In the genomic region with DNA sequence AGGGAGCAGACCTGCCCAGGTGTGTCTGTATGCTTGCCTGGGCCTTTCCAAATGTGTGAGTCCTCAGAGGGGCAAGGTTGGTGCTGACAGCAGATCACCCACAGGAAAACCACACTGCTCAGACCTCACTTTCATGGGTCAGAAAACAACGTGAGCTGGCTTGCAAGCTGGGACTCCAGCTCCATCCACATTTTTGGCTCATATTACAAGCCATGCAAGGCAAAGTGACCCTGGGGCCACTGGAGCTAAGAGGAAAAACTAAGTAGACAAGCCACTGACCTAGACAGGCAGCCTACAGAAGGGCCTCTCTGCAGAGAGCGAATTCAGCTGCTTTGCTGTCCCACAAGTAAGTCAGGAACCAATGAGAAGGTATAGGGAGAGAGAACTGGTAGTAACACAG, we compare ENCODE assay signal across 10 mouse cellular contexts.
DNase-seq lines count a peak whose midpoint lies in the region; ATAC-seq and TF ChIP-seq lines count a peak whose summit lies in the region.
"Had no signal": no experiment of that assay in that cellular context is flagged by ENCODE, and none has a peak within 500 bp of the region (broad histone marks: within the 10 kb centered on the region; RNA-seq: fewer than 3 reads in every experiment).

No protein-coding gene starts in this region.

- H3K9me3 ChIP-seq in hindbrain, embryonic 16.5 days (ENCODE audit: control insufficient read depth, low read length): no peaks in the 10 kb centered on the region
- H3K9me3 ChIP-seq in hindbrain, embryonic 14.5 days (ENCODE audit: control insufficient read depth, low read length): no peaks in the 10 kb centered on the region
- H3K9me3 ChIP-seq in limb, embryonic 14.5 days (ENCODE audit: control insufficient read depth, low read length): no peaks in the 10 kb centered on the region
- H3K9me3 ChIP-seq: forebrain, embryonic 12.5 days; intestine, embryonic 15.5 days had no signal

- H3K4me2 ChIP-seq in hindbrain, embryonic 16.5 days (ENCODE audit: low read length): no peak overlapping the region
- H3K4me2 ChIP-seq in hindbrain, embryonic 14.5 days (replicated peaks): no peak overlapping the region
- 0 out of 2 replicates have a peak overlapping the region, but pooled peaks have one; percentile 6 for H3K4me2 ChIP-seq in limb, embryonic 14.5 days (replicated peaks; ENCODE audit: low read depth, low read length, severe bottlenecking)
- H3K4me2 ChIP-seq: forebrain, embryonic 12.5 days; intestine, embryonic 15.5 days had no signal

- H3K36me3 ChIP-seq in hindbrain, embryonic 16.5 days (ENCODE audit: control insufficient read depth, insufficient read depth, low read length): no peaks in the 10 kb centered on the region
- H3K36me3 ChIP-seq in hindbrain, embryonic 14.5 days (replicated peaks; ENCODE audit: control insufficient read depth, insufficient read depth): no peaks in the 10 kb centered on the region
- H3K36me3 ChIP-seq in limb, embryonic 14.5 days (ENCODE audit: control insufficient read depth, insufficient read depth, low read length): no peaks in the 10 kb centered on the region
- H3K36me3 ChIP-seq: forebrain, embryonic 12.5 days; intestine, embryonic 15.5 days had no signal

- DNase-seq in hindbrain, embryonic 14.5 days (ENCODE audit: low spot score): no peak
- peak; percentile 40 for DNase-seq in adrenal gland, postnatal 10 days
- DNase-seq in heart, postnatal 10 days: peak; percentile 17 to 18
- no peak for DNase-seq in limb, embryonic 14.5 days (ENCODE audit: low spot score)
- no peak for DNase-seq in gastrocnemius, adult 18-20 months (ENCODE audit: low spot score)
- no peak for DNase-seq in layer of hippocampus, postnatal 10 days (ENCODE audit: low spot score in 2 of 2)
- DNase-seq in left cerebral cortex, adult 9 months (ENCODE audit: low spot score in 2 of 2): no peak

- H3K27me3 ChIP-seq in hindbrain, embryonic 16.5 days (replicated peaks; ENCODE audit: control insufficient read depth, insufficient read depth, low read length): no peaks in the 10 kb centered on the region
- H3K27me3 ChIP-seq in hindbrain, embryonic 14.5 days (ENCODE audit: control insufficient read depth, insufficient read depth, low read length): no peaks in the 10 kb centered on the region
- H3K27me3 ChIP-seq in limb, embryonic 14.5 days (ENCODE audit: control insufficient read depth, insufficient read depth, low read length): no peaks in the 10 kb centered on the region
- H3K27me3 ChIP-seq: forebrain, embryonic 12.5 days; intestine, embryonic 15.5 days had no signal

- H3K4me1 ChIP-seq in hindbrain, embryonic 16.5 days (ENCODE audit: control insufficient read depth, insufficient read depth, low read depth, low read length): peaks cover 18% of the 10 kb centered on the region
- peaks cover 23% of the 10 kb centered on the region for H3K4me1 ChIP-seq in hindbrain, embryonic 14.5 days (replicated peaks; ENCODE audit: control insufficient read depth, insufficient read depth, low read length)
- H3K4me1 ChIP-seq in limb, embryonic 14.5 days (ENCODE audit: control insufficient read depth, insufficient read depth, low read length): peaks cover 33% of the 10 kb centered on the region

- no peak overlapping the region for H3K4me3 ChIP-seq in hindbrain, embryonic 16.5 days (ENCODE audit: low read length)
- H3K4me3 ChIP-seq in hindbrain, embryonic 14.5 days (replicated peaks; ENCODE audit: low read length): no peak overlapping the region
- H3K4me3 ChIP-seq in limb, embryonic 14.5 days (replicated peaks; ENCODE audit: low read length): no peak overlapping the region
- H3K4me3 ChIP-seq: forebrain, embryonic 12.5 days; intestine, embryonic 15.5 days had no signal

- no peak for TF ChIP-seq POLR2A in limb, embryonic 14.5 days (IDR thresholded peaks at IDR 0.05; ENCODE audit: borderline replicate concordance, extremely low read depth, insufficient read depth, insufficient read length)

- WGBS in hindbrain, embryonic 16.5 days: 55% methylated on average over 2 of the region's 2 CpGs
- WGBS in hindbrain, embryonic 14.5 days: 56% methylated on average over 2 of the region's 2 CpGs
- 22% methylated on average over 2 of the region's 2 CpGs for WGBS in limb, embryonic 14.5 days

- ATAC-seq in hindbrain, embryonic 16.5 days: peak; percentile 40; the same call in 1 of the 2 replicates
- no peak for ATAC-seq in hindbrain, embryonic 14.5 days (ENCODE audit: low FRiP score)
- no peak; the same call in 1 of the 2 replicates for ATAC-seq in limb, embryonic 14.5 days (ENCODE audit: low FRiP score, low read depth)

- H3K27ac ChIP-seq in hindbrain, embryonic 16.5 days (ENCODE audit: low read depth, low read length): peak overlapping the region; percentile 26; the same call in 1 of the 2 replicates
- no peak overlapping the region for H3K27ac ChIP-seq in hindbrain, embryonic 14.5 days
- H3K27ac ChIP-seq in limb, embryonic 14.5 days (replicated peaks; ENCODE audit: low read depth, low read length): peak overlapping the region; percentile 48; the same call in 1 of the 2 replicates
- H3K27ac ChIP-seq: forebrain, embryonic 12.5 days; intestine, embryonic 15.5 days had no signal

- intact Hi-C loops in heart, postnatal 10 days (cut with DNase I): no loop called here

- H3K9ac ChIP-seq in hindbrain, embryonic 16.5 days (ENCODE audit: low read depth, low read length): no peak overlapping the region
- H3K9ac ChIP-seq in hindbrain, embryonic 14.5 days: no peak overlapping the region
- H3K9ac ChIP-seq in limb, embryonic 14.5 days (ENCODE audit: low read depth, low read length, severe bottlenecking): no peak overlapping the region
- H3K9ac ChIP-seq: forebrain, embryonic 12.5 days; intestine, embryonic 15.5 days had no signal

Comparison
In these comparisons a context has a peak if more than half of its experiments do, and no peak if none do; other contexts are left out.
1. DNase-seq: peak in adrenal gland, postnatal 10 days (single experiment) and heart, postnatal 10 days (2 of 2); none in hindbrain, embryonic 14.5 days (single experiment), limb, embryonic 14.5 days (single experiment), gastrocnemius, adult 18-20 months (single experiment), layer of hippocampus, postnatal 10 days (0 of 2) and left cerebral cortex, adult 9 months (0 of 2).